Mouse (Mus musculus): ENCODE measurements at regions not wholly inside any gene's neighbourhood (a gene's known extent, or its start where the extent isn't known, plus 50 kb on each side); places are given as distances from the start of the nearest gene placed in this dataset.

- no peak overlapping the region for H3K27ac ChIP-seq
These were observed 70.5 kb downstream of the Rchy1 start for GRCm38 (mm10) chr5:91892338-91892737.

GRCm38 (mm10) chr5:91881771-91882170 lies 81.1 kb downstream of the Rchy1 start:
- no peak overlapping the region for H3K4me3 ChIP-seq
- no peak overlapping the region for H3K27ac ChIP-seq

More at GRCm38 (mm10) chr5:91892338-91892737, 70.5 kb downstream of the Rchy1 start:
- H3K4me3 ChIP-seq = no peak overlapping the region
- DNase-seq (ENCODE audit: low spot score in 2 of 2) = no peak
- no peak for TF ChIP-seq CTCF (conservative IDR thresholded peaks at IDR 0.05)

GRCm38 (mm10) chr5:91880231-91880630 lies 82.6 kb downstream of the Rchy1 start:
- Histone ChIP-seq H3K27ac (no peak overlapping the region), H3K4me3 (no peak overlapping the region)
- TF ChIP-seq CTCF (conservative IDR thresholded peaks at IDR 0.05) = no peak
- DNase-seq (ENCODE audit: low spot score in 2 of 2) = no peak

More at GRCm38 (mm10) chr5:91881771-91882170, 81.1 kb downstream of the Rchy1 start:
- TF ChIP-seq CTCF (conservative IDR thresholded peaks at IDR 0.05) = no peak
- no peak for DNase-seq (ENCODE audit: low spot score in 2 of 2)

- no peak for TF ChIP-seq CTCF (conservative IDR thresholded peaks at IDR 0.05)
- H3K27ac ChIP-seq = no peak overlapping the region
- no peak for DNase-seq (ENCODE audit: low spot score in 2 of 2)
- H3K4me3 ChIP-seq = no peak overlapping the region
These were observed 84.2 kb downstream of the Rchy1 start for GRCm38 (mm10) chr5:91878627-91879026.

- peak; percentile 59 for TF ChIP-seq CTCF (conservative IDR thresholded peaks at IDR 0.05)
- H3K4me3 ChIP-seq = no peak overlapping the region
These were observed 86.2 kb downstream of the Rchy1 start for GRCm38 (mm10) chr5:91876682-91877031.

GRCm38 (mm10) chr5:91875875-91876681 lies 86.8 kb downstream of the Rchy1 start:
- Histone ChIP-seq H3K4me3 (no peak overlapping the region), H3K27ac (no peak overlapping the region)
- DNase-seq (ENCODE audit: low spot score in 2 of 2) = no peak
- TF ChIP-seq CTCF (conservative IDR thresholded peaks at IDR 0.05) = no peak

More at GRCm38 (mm10) chr5:91876682-91877031, 86.2 kb downstream of the Rchy1 start:
- no peak overlapping the region for H3K27ac ChIP-seq
- DNase-seq (ENCODE audit: low spot score in 2 of 2) = no peak

- no peak overlapping the region for H3K27ac ChIP-seq
- DNase-seq (ENCODE audit: low spot score in 2 of 2) = no peak
- no peak for TF ChIP-seq CTCF (conservative IDR thresholded peaks at IDR 0.05)
- H3K4me3 ChIP-seq = no peak overlapping the region
These were observed 90.1 kb downstream of the Rchy1 start for GRCm38 (mm10) chr5:91872816-91873215.

GRCm38 (mm10) chr5:91869791-91870190 lies 93.1 kb downstream of the Rchy1 start:
- no peak overlapping the region for H3K4me3 ChIP-seq
- H3K27ac ChIP-seq = no peak overlapping the region
- TF ChIP-seq CTCF (conservative IDR thresholded peaks at IDR 0.05) = no peak
- no peak for DNase-seq (ENCODE audit: low spot score in 2 of 2)

- H3K27ac ChIP-seq = no peak overlapping the region
- no peak for TF ChIP-seq CTCF (conservative IDR thresholded peaks at IDR 0.05)
- H3K4me3 ChIP-seq = no peak overlapping the region
- DNase-seq (ENCODE audit: low spot score in 2 of 2) = no peak
These were observed 96.7 kb downstream of the Rchy1 start for GRCm38 (mm10) chr5:91866184-91866583.

GRCm38 (mm10) chr5:91865365-91865764 lies 97.5 kb downstream of the Rchy1 start:
- no peak overlapping the region for H3K27ac ChIP-seq
- TF ChIP-seq CTCF (conservative IDR thresholded peaks at IDR 0.05) = no peak

GRCm38 (mm10) chr5:91862843-91863242 lies 100.0 kb downstream of the Rchy1 start:
- TF ChIP-seq CTCF (conservative IDR thresholded peaks at IDR 0.05) = peak; percentile 39
- DNase-seq (ENCODE audit: low spot score in 2 of 2) = no peak
- H3K27ac ChIP-seq = no peak overlapping the region
- H3K4me3 ChIP-seq = no peak overlapping the region

More at GRCm38 (mm10) chr5:91865365-91865764, 97.5 kb downstream of the Rchy1 start:
- DNase-seq (ENCODE audit: low spot score in 2 of 2) = no peak
- no peak overlapping the region for H3K4me3 ChIP-seq

- H3K27ac ChIP-seq = no peak overlapping the region
- TF ChIP-seq CTCF (conservative IDR thresholded peaks at IDR 0.05) = no peak
These were observed 100.6 kb downstream of the Rchy1 start for GRCm38 (mm10) chr5:91862243-91862642.

GRCm38 (mm10) chr5:91861440-91862187 lies 101.3 kb downstream of the Rchy1 start:
- peak in 1 of 2 experiments; percentile 26 for DNase-seq (ENCODE audit: low spot score in 2 of 2)
- H3K27ac ChIP-seq = no peak overlapping the region
- peak; percentile 75 for TF ChIP-seq CTCF (conservative IDR thresholded peaks at IDR 0.05)
- H3K4me3 ChIP-seq = no peak overlapping the region

More at GRCm38 (mm10) chr5:91862243-91862642, 100.6 kb downstream of the Rchy1 start:
- no peak overlapping the region for H3K4me3 ChIP-seq
- no peak for DNase-seq (ENCODE audit: low spot score in 2 of 2)
